Mouse (Mus musculus): ENCODE results near the gene Gm6583.

- TF ChIP-seq POLR2A (IDR thresholded peaks at IDR 0.05; ENCODE audit: borderline replicate concordance, extremely low read depth, insufficient read depth, insufficient read length, poor library complexity, severe bottlenecking) (no peak), CTCF (IDR thresholded peaks at IDR 0.05; ENCODE audit: borderline replicate concordance, extremely low read depth, insufficient read depth, insufficient read length) (no peak)
Measured at GRCm38 (mm10) chr5:112329805-112330564, 25.8 kb downstream of the Gm6583 start.
